Mouse (Mus musculus) bone marrow macrophage, adult 2 months (primary cell): ENCODE results near the gene Iqschfp.

Experiments used
- CTCF ChIP-seq: IDR thresholded peaks from 2 replicates; pipeline ENCODE4 v1.5.1; 2012; ENCODE audit warnings: low read depth, mild to moderate bottlenecking, low read length, moderate library complexity
- POLR2A ChIP-seq: IDR thresholded peaks from 2 replicates; pipeline ENCODE4 v1.6.1; 2012; ENCODE audit warnings: mild to moderate bottlenecking, low read depth, low read length, borderline replicate concordance

- TF ChIP-seq CTCF = no peak
- no peak for TF ChIP-seq POLR2A
Measured at GRCm38 (mm10) chr3:68646387-68647130, 754.5 kb downstream of the Iqschfp start.
